Mouse (Mus musculus) Patski (cell line): Measurements from ENCODE around the gene Paxx. TPM values are rescaled to one million over a fixed set of nuclear protein-coding genes. Genes with fewer than 3 reads are reported as not detected.

Experiments
- ATAC-seq: fragments of 100-300 bp; one replicate; pipeline ENCODE4 v1.8.0; 2021
- CTCF ChIA-PET: fragments of 350-600 bp; sonication (Branson Sonifier 250); formaldehyde crosslinking; loops from one replicate; lab custom pipeline; 2022; ENCODE audit warnings: inconsistent platforms; lab: Charles Lee
- POLR2A ChIA-PET: fragments of 350-600 bp; sonication (Branson Sonifier 250); formaldehyde crosslinking; loops from one replicate; lab custom pipeline; 2022; ENCODE audit warnings: antibody characterized with exemption, inconsistent platforms; lab: Charles Lee
- DNase-seq: peaks from one replicate; pipeline ENCODE4 v3.0.0-alpha.2; 2011; ENCODE audit warnings: low read depth, low spot score
- H3K27me3 ChIP-seq: fragments of 371-371 bp; one replicate; pipeline ENCODE4 v1.5.1; 2021
- CTCF ChIP-seq: fragments of 100-300 bp; IDR thresholded peaks from one replicate; pipeline ENCODE4 v1.5.1; 2021
- in situ Hi-C: fragments of 300-500 bp; cut with MboI; formaldehyde crosslinking; loops from 3 replicates; pipeline ENCODE4 v1.11.1; 2018; ENCODE audit warnings: low pct_unique_long_range_greater_than_20kb, mixed read lengths
- polyA plus RNA-seq: library from polyadenylated mRNA; unstranded; gene quantifications from one replicate; pipeline ENCODE4 v1.2.3, GENCODE M21; 2021

The Paxx gene
- polyA plus RNA-seq, 1 experiment from 2014 or later: 23.3 TPM

DNA sequence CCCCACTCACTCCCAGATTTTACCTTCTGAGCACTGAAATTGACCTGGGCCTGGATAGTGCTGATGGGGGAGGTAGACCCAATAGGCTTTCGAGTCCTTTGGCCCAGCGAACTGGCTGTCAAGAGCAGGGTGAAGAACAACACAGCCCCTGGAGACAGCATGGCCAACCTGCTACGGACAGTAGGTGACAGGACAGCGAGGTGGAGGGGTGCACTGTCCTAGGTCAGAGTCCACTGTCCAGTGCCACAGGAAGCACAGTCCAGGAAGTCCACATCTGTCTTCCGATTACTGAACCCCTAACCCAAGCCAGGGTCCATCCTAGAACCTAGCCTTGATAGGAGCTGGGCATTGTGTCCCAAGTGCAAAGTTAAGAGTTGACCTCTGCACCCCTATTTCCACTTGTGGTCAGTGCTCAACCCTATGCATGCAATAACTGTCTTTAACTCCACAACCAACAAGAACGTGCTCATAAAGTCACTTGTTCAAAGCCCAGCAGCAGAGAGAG, 39.2 kb upstream of the Paxx start:
- DNase-seq (no peak), ATAC-seq (no peak)
- in situ Hi-C loops: no loop called here
- no peak for TF ChIP-seq CTCF
- CTCF ChIA-PET: interaction anchor here (1.1 to 2.0 kb wide), 2 partner anchors 50 to 79 kb away, joined by 4 to 5 read pairs; no protein-coding TSS in a partner anchor
- POLR2A ChIA-PET: interaction anchor here (0.6 to 2.7 kb wide), 2 partner anchors 40 to 48 kb away, joined by 3 to 9 read pairs; no protein-coding TSS in a partner anchor
- H3K27me3 ChIP-seq: no peaks in the 10 kb centered on the region

DNA sequence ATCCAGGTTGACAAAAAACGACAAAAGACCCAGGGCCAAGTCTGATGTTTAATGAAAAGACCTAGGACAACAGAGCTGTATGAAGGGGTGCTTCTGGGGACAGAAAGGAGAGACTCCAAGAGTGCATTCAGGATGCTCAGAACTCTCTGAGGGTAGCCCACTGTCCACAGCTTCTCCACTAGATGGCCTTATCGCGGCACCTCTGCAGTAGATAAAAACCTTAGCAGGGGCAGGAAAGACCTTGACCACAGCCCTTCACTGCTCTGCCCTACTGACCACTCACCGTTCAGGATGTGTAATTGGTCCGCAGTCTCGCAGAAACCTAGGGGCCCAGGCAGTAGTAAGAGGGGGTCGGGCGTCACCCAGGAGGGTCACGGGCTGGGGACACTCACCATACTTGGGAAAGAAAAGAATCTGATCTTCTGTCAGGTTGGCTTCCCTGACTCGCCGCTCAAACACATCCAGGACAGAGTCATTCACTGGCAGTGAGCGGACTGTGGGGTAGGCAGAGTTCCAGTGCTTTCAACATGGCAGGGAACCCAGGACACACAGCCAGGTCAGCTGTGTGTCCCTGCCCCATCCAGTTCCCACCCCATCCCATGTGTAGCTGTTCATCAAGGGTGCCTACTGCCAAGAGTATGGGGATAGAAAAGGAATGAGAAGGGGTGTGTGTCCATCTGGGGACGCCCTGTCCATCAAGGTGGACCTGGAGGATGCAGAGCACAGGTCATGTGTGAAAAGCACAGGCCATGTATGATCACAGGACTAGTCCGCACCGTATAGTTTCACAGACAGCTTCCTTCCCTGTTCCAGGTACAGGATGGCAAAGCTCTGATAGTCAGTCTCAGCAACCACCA, 38.0 kb upstream of the Paxx start:
- DNase-seq: no peak
- no peak for TF ChIP-seq CTCF
- H3K27me3 ChIP-seq: no peaks in the 10 kb centered on the region
- in situ Hi-C loops: no loop called here
- CTCF ChIA-PET: interaction anchor here (1.1 to 2.8 kb wide), 6 partner anchors 15 to 77 kb away, joined by 4 to 11 read pairs (median 4); partner anchors contain the start of gene Fut7
- no peak for ATAC-seq
- POLR2A ChIA-PET: interaction anchor here (0.6 to 1.5 kb wide), 2 partner anchors 11 to 42 kb away, joined by 3 to 4 read pairs; no protein-coding TSS in a partner anchor

DNA sequence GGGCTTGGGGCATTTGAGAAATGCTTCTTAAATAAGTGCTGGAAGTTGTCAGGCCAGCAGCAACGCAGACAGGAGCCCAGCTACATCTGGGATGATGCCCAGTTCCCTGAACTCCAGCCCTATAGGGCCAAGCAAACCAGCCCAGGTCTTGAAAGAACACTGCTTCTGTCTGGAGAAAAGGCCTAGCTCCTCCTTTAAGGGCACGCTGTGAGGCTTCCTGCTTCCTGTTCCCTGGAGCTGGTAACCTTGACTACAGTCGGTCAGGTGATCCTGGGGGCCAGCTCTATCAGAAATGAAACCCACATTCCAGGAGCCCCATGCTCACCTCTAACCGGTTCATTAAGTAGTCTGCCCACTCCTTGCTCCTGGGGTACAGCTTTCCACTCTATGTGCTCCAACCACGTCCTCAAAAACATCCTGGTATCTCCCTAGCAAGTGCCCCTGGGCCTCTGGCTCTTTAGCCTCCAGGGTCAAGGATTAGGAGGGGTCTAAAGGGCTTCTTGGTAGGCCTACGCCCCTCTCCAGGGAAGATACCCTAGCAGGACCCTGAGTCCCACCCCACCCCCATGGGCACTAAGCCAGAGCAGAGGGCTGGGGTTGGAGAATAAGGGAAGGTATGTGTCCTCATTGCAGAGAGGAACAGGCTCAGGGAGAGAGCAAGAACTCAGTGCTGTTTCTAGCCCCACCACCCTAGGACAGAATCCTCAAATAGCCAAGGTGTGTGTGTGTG, 37.1 kb upstream of the Paxx start:
- no peak for TF ChIP-seq CTCF
- no peaks in the 10 kb centered on the region for H3K27me3 ChIP-seq
- CTCF ChIA-PET: interaction anchor here (1.3 to 2.8 kb wide), 8 partner anchors 14 to 83 kb away, joined by 4 to 11 read pairs (median 4); partner anchors contain the start of genes Ajm1 and Fut7
- in situ Hi-C loops: no loop called here
- no peak for DNase-seq
- no peak for ATAC-seq
- POLR2A ChIA-PET: interaction anchor here (0.6 to 1.5 kb wide), 3 partner anchors 11 to 43 kb away, joined by 3 to 4 read pairs (median 3); no protein-coding TSS in a partner anchor

DNA sequence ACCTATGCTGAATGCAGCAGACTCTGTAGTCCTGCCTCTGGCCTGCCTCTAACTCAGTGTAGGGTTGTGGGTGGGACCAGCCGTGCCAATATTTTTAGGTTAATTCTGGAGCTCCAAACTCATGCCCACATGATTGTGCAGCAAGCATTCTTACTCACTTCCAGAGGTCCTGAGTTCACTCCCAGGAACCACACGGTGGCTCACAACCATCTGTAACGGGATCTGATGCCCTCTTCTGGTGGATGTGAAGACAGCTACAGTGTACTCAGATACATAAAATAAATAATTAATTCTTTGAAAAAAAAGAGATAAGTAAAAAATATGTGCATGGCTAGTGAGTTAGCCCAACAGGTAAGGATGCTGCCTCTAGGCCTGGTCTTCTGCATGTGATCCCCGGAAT, 35.6 kb upstream of the Paxx start:
- no peak for DNase-seq

DNA sequence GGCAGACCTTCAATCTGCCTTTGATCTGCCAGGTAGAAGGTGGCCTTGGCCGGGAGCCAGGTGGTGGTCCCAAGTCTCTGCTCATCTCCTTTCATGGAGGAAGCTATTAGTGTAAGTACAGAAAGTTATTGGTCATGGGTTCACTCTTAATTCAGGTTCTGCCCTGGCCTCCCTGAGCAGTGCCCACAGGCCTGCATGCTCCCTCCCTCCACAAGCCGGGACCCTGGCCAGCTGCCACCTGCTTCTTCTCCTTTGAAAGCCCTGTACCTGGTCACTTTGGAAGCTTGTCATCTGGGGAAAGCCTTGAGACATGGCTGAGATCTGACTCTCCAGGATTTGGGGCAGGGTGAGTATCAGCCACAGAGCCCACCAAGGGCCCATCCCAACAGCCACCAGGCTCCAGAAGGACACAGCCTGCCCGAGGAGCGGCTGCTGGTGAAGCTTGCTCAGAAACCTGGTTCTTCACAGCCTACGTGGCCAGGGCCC, 32.6 kb upstream of the Paxx start, which contains the start of gene Lcn12:
Gene Lcn12 (minus strand): TSS at position 436 of the 486 bp plus-strand sequence.
- CTCF ChIA-PET: interaction anchor here (1.5 to 1.6 kb wide), 2 partner anchors 15 to 72 kb away, joined by 4 read pairs; no protein-coding TSS in a partner anchor
- in situ Hi-C loops: no loop called here
- ATAC-seq (no peak), DNase-seq (no peak)
- H3K27me3 ChIP-seq: no peaks in the 10 kb centered on the region
- POLR2A ChIA-PET: no interaction called here
- no peak for TF ChIP-seq CTCF

More for the DNA sequence above, 35.6 kb upstream of the Paxx start:
- in situ Hi-C loops: no loop called here
- ATAC-seq: no peak
- TF ChIP-seq CTCF: no peak
- H3K27me3 ChIP-seq: no peaks in the 10 kb centered on the region
- ChIA-PET CTCF (interaction anchor here (0.7 to 2.8 kb wide), 14 partner anchors 12 to 86 kb away, joined by 3 to 11 read pairs (median 4); partner anchors contain the start of gene Fut7), POLR2A (interaction anchor here (1.2 kb wide), 1 partner anchor 79 kb away, joined by 3 read pairs; the partner anchor contains the start of genes Mamdc4 and Phpt1)

DNA sequence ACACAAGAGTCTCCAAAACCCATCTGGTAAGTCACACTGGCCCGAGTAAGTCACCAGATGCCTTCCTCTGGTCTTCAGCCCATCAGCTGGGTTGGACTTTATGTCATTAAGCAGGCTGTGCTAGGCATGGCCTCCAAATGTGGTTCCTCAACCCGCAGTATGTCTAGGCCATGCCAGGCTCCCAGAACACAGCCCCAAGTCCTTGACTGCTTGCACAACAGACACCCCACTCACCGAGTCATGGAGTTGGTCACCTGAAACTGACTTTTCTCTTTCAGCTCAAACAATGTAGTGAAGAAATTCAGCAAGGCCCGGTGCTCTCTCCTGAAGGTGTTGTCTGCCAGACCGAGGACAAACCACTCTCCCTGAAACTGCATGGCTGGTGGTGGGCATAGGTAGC, 32.1 kb upstream of the Paxx start:
- no peaks in the 10 kb centered on the region for H3K27me3 ChIP-seq
- ChIA-PET POLR2A (no interaction called here), CTCF (interaction anchor here (1.0 to 1.6 kb wide), 2 partner anchors 10 to 14 kb away, joined by 3 to 4 read pairs; no protein-coding TSS in a partner anchor)
- in situ Hi-C loops: no loop called here
- DNase-seq (no peak), ATAC-seq (no peak)
- no peak for TF ChIP-seq CTCF

DNA sequence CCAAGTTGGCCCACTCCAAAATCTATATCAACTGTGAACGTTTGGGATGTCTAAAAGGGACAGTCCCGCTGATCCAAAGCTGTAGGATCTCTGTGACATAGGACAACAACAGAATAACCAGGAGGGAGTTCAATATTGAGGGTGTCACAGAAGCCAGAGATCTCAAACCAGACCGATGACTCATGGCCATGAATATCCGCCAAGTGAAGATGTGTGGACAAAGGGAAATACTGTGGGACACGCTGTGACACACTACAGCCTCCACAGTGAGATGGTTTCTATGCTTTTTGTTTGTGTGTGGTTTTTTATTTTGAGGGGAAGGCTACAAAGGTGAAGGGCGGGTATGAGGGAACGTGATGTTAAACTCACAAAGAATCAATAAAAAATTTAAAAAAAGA, 27.8 kb upstream of the Paxx start:
- ATAC-seq (no peak), DNase-seq (no peak)
- H3K27me3 ChIP-seq: no peaks in the 10 kb centered on the region
- in situ Hi-C loops: no loop called here
- no peak for TF ChIP-seq CTCF
- POLR2A ChIA-PET: no interaction called here
- CTCF ChIA-PET: interaction anchor here (1.5 kb wide), 1 partner anchor 65 kb away, joined by 4 read pairs; no protein-coding TSS in a partner anchor

DNA sequence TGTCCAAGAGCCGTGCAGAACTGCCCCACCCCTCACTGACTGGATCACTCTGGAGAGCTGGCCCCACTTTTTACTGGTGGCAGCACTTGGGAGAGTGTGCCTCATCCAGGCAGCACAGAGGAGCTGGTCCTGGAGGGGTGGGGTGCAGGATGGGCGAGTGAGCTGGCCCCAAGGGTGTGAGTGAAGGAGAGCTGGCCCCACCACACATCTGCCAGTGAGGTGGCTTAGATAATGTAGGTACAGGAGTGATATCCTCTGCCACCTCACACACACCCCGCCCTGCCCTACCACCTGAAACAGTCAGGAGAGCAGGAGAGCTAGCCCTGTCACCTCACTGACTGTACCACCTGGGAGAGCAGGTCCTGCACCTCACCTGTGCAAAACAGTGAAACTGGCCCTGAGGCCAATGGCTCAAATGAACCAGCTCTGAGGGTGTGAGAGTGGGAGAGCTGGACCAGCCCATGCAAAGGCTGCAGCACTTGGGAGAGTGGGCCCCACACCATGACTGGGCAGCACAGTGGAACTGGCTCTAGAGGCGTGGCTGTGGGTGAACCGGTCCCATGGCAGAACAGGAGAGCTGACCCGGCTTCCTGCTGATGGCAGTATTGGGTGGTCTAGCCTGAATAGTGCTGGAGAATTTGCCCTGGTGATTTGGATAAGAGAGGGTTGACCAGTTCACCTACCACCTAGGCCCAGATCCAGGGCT, 27.2 kb upstream of the Paxx start:
- POLR2A ChIA-PET: no interaction called here
- CTCF ChIA-PET: interaction anchor here (1.5 to 1.9 kb wide), 2 partner anchors 64 to 67 kb away, joined by 4 read pairs; no protein-coding TSS in a partner anchor
- DNase-seq (no peak), ATAC-seq (no peak)
- in situ Hi-C loops: no loop called here
- no peaks in the 10 kb centered on the region for H3K27me3 ChIP-seq
- no peak for TF ChIP-seq CTCF
